Mouse (Mus musculus): ENCODE data around the gene Nhsl1. TPM values are rescaled to one million over a fixed set of nuclear protein-coding genes. Genes with fewer than 3 reads are reported as not detected.

The Nhsl1 gene
- 3.1 TPM for total RNA-seq (2023)

GRCm38 (mm10) chr10:18318916-18319481 lies at the start of gene Nhsl1:
Nhsl1 (plus strand) TSS chr10:18318985.

DNA sequence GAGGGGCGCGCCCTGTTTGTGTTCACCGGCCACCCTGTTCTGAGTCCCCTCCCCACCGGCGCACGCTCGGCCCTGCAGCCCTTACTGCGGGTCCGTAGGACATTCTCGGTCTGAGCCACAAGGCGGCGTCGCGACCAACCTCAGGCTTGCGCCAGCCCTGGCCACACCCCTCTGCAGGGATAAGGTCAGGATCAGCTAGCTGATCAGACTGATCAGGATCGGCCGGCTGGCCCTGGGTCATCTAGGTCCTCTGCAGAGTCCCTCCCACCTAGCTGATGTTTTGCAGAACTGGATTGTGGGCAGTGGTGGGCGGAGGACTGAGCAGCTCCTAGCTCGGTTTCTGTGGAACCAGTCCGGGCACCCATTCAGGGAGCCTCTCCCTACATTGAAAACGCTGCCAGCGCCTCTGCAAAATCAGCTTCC lies 227.0 kb downstream of the Nhsl1 start, which contains the start of gene Hebp2:
TSS of gene Hebp2 (minus strand) at position 264 of the 423 bp plus-strand sequence.

Other genes starting within 250 kb of the Nhsl1 start
- gene Ect2l, start 108.1 kb upstream of the Nhsl1 start, total RNA-seq (2023) = not detected
- 18.6 TPM for gene Ccdc28a, start 84.0 kb upstream of the Nhsl1 start, total RNA-seq (2023)
- gene Hebp2, start 227.1 kb downstream of the Nhsl1 start, total RNA-seq (2023) = not detected

Measured in CD4-positive naive resting alpha-beta T cell, adult 76 days (primary cell).